In genomic region chr12:27341130-27341870, GRCm38 (mm10) we compare ENCODE assay signal across 10 mouse cellular contexts. TPM values are rescaled to one million over a fixed set of nuclear protein-coding genes. Genes with fewer than 3 reads are reported as not detected.
DNase-seq lines count a peak whose midpoint lies in the region; ATAC-seq lines count a peak whose summit lies in the region.
"Had no signal": no experiment of that assay in that cellular context is flagged by ENCODE, and none has a peak within 500 bp of the region (broad histone marks: within the 10 kb centered on the region; RNA-seq: fewer than 3 reads in every experiment).

No protein-coding gene starts in this region.

- peak overlapping the region; percentile 98 for H3K27ac ChIP-seq in embryonic facial prominence, embryonic 14.5 days (replicated peaks; ENCODE audit: low read depth, low read length)

- H3K4me1 ChIP-seq in embryonic facial prominence, embryonic 14.5 days (ENCODE audit: control insufficient read depth, insufficient read depth, low read length) = peaks cover 13% of the 10 kb centered on the region

- H3K36me3 ChIP-seq in embryonic facial prominence, embryonic 14.5 days (ENCODE audit: control insufficient read depth, insufficient read depth, low read length) = peaks cover 25% of the 10 kb centered on the region; the same call in 1 of the 2 replicates

- H3K9ac ChIP-seq in embryonic facial prominence, embryonic 14.5 days (ENCODE audit: low read depth, low read length) = peak overlapping the region; percentile 94

- 1% methylated on average over 24 of the region's 80 CpGs for WGBS in embryonic facial prominence, embryonic 14.5 days

- H3K4me3 ChIP-seq in embryonic facial prominence, embryonic 14.5 days (ENCODE audit: low read depth, low read length) = peak overlapping the region; percentile 82

- no peaks in the 10 kb centered on the region for H3K9me3 ChIP-seq in embryonic facial prominence, embryonic 14.5 days (ENCODE audit: control insufficient read depth, low read length)

- H3K27me3 ChIP-seq in embryonic facial prominence, embryonic 14.5 days (replicated peaks; ENCODE audit: control insufficient read depth, insufficient read depth, low read length) = no peaks in the 10 kb centered on the region
- H3K27me3 ChIP-seq: Patski had no signal

- peak; percentile 11 for DNase-seq in kidney, adult 18-20 months
- DNase-seq in kidney, adult 11 months = no peak
- peak; percentile 71 for DNase-seq in embryonic facial prominence, embryonic 14.5 days (ENCODE audit: low spot score)
- peak; percentile 28 for DNase-seq in heart, postnatal 4 days
- DNase-seq in layer of hippocampus, postnatal 36 days = peak; percentile 61 to 69
- DNase-seq in lung, postnatal 36 days = peak; percentile 19
- DNase-seq in right cerebral cortex, postnatal 25 days = peak; percentile 75
- DNase-seq in thymus, adult 18-20 months = no peak

- ATAC-seq in embryonic facial prominence, embryonic 14.5 days (ENCODE audit: low read depth) = no peak

- peak overlapping the region; percentile 83 for H3K4me2 ChIP-seq in embryonic facial prominence, embryonic 14.5 days (ENCODE audit: low read depth, low read length)

RNA-seq across cellular contexts. Expression of gene Sox11, which starts 1.1 kb away (rescaled TPM):
- polyA plus RNA-seq in embryonic facial prominence, embryonic 14.5 days (2014; fragmentation: Nextera tagmentation; extraction: Ambion mirVana) = 62.0 and 72.7 TPM in 2 replicates
- 1 to 10 TPM; 6.0 to 6.3 TPM for total RNA-seq in heart, postnatal 4 days (2021)
- total RNA-seq in layer of hippocampus, postnatal 36 days (2021) = 10 to 100 TPM; 24.5 to 25.5 TPM
- total RNA-seq: liver, adult 2 months had no signal
- polyA plus RNA-seq: liver, adult 2 months had no signal

Comparison
In these comparisons a context has a peak if more than half of its experiments do, and no peak if none do; other contexts are left out.
1. DNase-seq: peak in kidney, adult 18-20 months (single experiment), embryonic facial prominence, embryonic 14.5 days (single experiment), heart, postnatal 4 days (single experiment), layer of hippocampus, postnatal 36 days (2 of 2), lung, postnatal 36 days (single experiment) and right cerebral cortex, postnatal 25 days (single experiment); none in kidney, adult 11 months (single experiment) and thymus, adult 18-20 months (0 of 2).